ENCODE assay signal across 13 mouse cellular contexts in the genomic region with DNA sequence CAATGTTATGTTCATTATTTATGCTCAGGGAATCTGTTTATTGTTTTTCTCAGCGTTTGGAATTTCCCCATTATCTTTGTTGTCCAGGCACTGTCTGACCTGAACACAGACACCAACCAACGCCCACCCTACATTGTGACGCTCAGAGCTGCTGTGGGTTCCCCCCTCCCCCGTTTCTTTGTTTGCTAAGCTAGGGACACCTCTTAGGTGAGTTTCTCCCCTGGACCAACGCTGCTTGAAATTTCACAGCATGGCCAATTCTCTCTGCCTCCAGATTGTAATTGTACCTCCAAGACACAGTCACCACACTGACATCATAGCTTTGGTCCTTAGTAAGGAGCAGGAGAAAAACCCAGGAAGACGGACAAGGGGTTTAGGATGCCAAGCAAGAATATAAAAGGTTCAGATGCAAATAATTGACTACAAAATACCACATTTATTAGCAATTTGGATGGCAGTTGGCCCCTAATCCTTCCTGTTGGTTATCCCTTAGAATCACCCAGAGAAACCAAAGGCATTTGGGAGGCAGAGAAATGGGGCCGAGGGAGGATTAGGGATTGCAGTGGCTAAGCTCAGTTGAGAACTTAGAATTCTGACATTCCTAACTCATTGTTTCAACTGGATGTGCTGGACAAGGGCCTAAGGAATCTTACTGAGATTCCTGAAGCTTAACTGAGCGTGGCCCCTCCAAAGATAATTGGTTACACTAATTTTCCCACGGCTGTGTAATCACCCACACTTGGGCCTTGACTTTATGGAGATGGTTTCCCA.
DNase-seq lines count a peak whose midpoint lies in the region; ATAC-seq and TF ChIP-seq lines count a peak whose summit lies in the region.
"Had no signal": no experiment of that assay in that cellular context is flagged by ENCODE, and none has a peak within 500 bp of the region (broad histone marks: within the 10 kb centered on the region; RNA-seq: fewer than 3 reads in every experiment).

No protein-coding gene starts in this region.

- H3K36me3 ChIP-seq in kidney, postnatal 0 days (ENCODE audit: insufficient read depth, low read length), result no peaks in the 10 kb centered on the region
- no peaks in the 10 kb centered on the region for H3K36me3 ChIP-seq in forebrain, embryonic 15.5 days
- no peaks in the 10 kb centered on the region for H3K36me3 ChIP-seq in midbrain, embryonic 11.5 days (ENCODE audit: control insufficient read depth, insufficient read depth, low read length)

- no peak overlapping the region for H3K4me2 ChIP-seq in kidney, postnatal 0 days (ENCODE audit: low read length)
- H3K4me2 ChIP-seq in forebrain, embryonic 15.5 days (replicated peaks), result no peak overlapping the region
- H3K4me2 ChIP-seq in midbrain, embryonic 11.5 days, result peak overlapping the region; percentile 33; the same call in 1 of the 2 replicates

- no peaks in the 10 kb centered on the region for H3K9me3 ChIP-seq in kidney, postnatal 0 days (replicated peaks; ENCODE audit: low read length)
- no peaks in the 10 kb centered on the region for H3K9me3 ChIP-seq in forebrain, embryonic 15.5 days
- H3K9me3 ChIP-seq in midbrain, embryonic 11.5 days (ENCODE audit: control insufficient read depth, low read length), result peaks cover 2% of the 10 kb centered on the region; the same call in 1 of the 2 replicates
- H3K9me3 ChIP-seq: megakaryocyte, embryonic 14.5 days had no signal

- DNase-seq in kidney, postnatal 0 days (ENCODE audit: low spot score), result peak; percentile 43
- DNase-seq in kidney, adult 18-20 months, result no peak
- peak; percentile 96 for DNase-seq in midbrain, embryonic 11.5 days (ENCODE audit: low spot score, missing footprints)
- peak; percentile 77 for DNase-seq in retina, embryonic 14.5 days (ENCODE audit: low spot score)
- DNase-seq in right cerebral cortex, adult 18-20 months, result no peak
- DNase-seq in frontal cortex, postnatal 14 days (ENCODE audit: low spot score in 2 of 2), result no peak
- no peak for DNase-seq in left cerebral cortex, adult 11 months (ENCODE audit: low spot score)
- DNase-seq: cerebellum, adult 9-10 months; heart, postnatal 4 days; lung, adult 18-20 months; thymus, adult 2 months had no signal

- no peak overlapping the region for H3K4me3 ChIP-seq in kidney, postnatal 0 days (replicated peaks; ENCODE audit: low read depth, low read length)
- H3K4me3 ChIP-seq in forebrain, embryonic 15.5 days, result no peak overlapping the region
- H3K4me3 ChIP-seq in midbrain, embryonic 11.5 days (ENCODE audit: low read depth, low read length), result no peak overlapping the region
- H3K4me3 ChIP-seq: megakaryocyte, embryonic 14.5 days had no signal

- H3K27ac ChIP-seq in kidney, postnatal 0 days, result no peak overlapping the region
- peak overlapping the region; percentile 78 for H3K27ac ChIP-seq in forebrain, embryonic 15.5 days (replicated peaks)
- H3K27ac ChIP-seq in midbrain, embryonic 11.5 days (ENCODE audit: low read depth, low read length), result peak overlapping the region; percentile 94

- H3K27me3 ChIP-seq in kidney, postnatal 0 days (ENCODE audit: insufficient read depth, low read length), result no peaks in the 10 kb centered on the region
- no peaks in the 10 kb centered on the region for H3K27me3 ChIP-seq in forebrain, embryonic 15.5 days
- no peaks in the 10 kb centered on the region for H3K27me3 ChIP-seq in midbrain, embryonic 11.5 days (ENCODE audit: control insufficient read depth, insufficient read depth, low read length)
- H3K27me3 ChIP-seq: megakaryocyte, embryonic 14.5 days had no signal

- no peak for ATAC-seq in kidney, postnatal 0 days (replicated peaks; ENCODE audit: low FRiP score, low read depth)
- ATAC-seq in forebrain, embryonic 15.5 days (replicated peaks), result peak; percentile 79
- ATAC-seq in midbrain, embryonic 11.5 days (ENCODE audit: low FRiP score), result peak; percentile 88

- peaks cover 8% of the 10 kb centered on the region; the same call in 1 of the 2 replicates for H3K4me1 ChIP-seq in kidney, postnatal 0 days (replicated peaks; ENCODE audit: insufficient read depth, low read length)
- peaks cover 23% of the 10 kb centered on the region for H3K4me1 ChIP-seq in forebrain, embryonic 15.5 days
- H3K4me1 ChIP-seq in midbrain, embryonic 11.5 days (ENCODE audit: control insufficient read depth, insufficient read depth, low read length), result peaks cover 22% of the 10 kb centered on the region
- H3K4me1 ChIP-seq: megakaryocyte, embryonic 14.5 days had no signal

- 40% methylated on average over 9 of the region's 9 CpGs for WGBS in kidney, postnatal 0 days
- 7% methylated on average over 9 of the region's 9 CpGs for WGBS in forebrain, embryonic 15.5 days
- WGBS in midbrain, embryonic 11.5 days, result 9% methylated on average over 9 of the region's 9 CpGs

- no peak for TF ChIP-seq CTCF in kidney, postnatal 0 days (IDR thresholded peaks at IDR 0.05; ENCODE audit: low read depth)

- no peak overlapping the region for H3K9ac ChIP-seq in kidney, postnatal 0 days (ENCODE audit: low read depth, low read length)
- H3K9ac ChIP-seq in forebrain, embryonic 15.5 days (replicated peaks), result no peak overlapping the region
- H3K9ac ChIP-seq in midbrain, embryonic 11.5 days (ENCODE audit: low read length), result peak overlapping the region; percentile 52; the same call in 1 of the 2 replicates

Comparison
In these comparisons a context has a peak if more than half of its experiments do, and no peak if none do; other contexts are left out.
1. DNase-seq: peak in kidney, postnatal 0 days (single experiment), midbrain, embryonic 11.5 days (single experiment) and retina, embryonic 14.5 days (single experiment); none in kidney, adult 18-20 months (single experiment), right cerebral cortex, adult 18-20 months (single experiment), frontal cortex, postnatal 14 days (0 of 2) and left cerebral cortex, adult 11 months (single experiment).